Mouse (Mus musculus) large intestine, adult 2 months (tissue): ENCODE measurements around the gene Gm20388. TPM values are rescaled to one million over a fixed set of nuclear protein-coding genes. Genes with fewer than 3 reads are reported as not detected.

Experiments
- DNase-seq: peaks from one replicate; pipeline ENCODE4 v3.0.0-alpha.2; 2012; ENCODE audit warnings: low read depth, low spot score
- WGBS: fragments of 180-500 bp; shearing (Covaris S2); methylation state at CpG from one replicate; pipeline ENCODE4 v1.1.7; 2018; 5-methylcytosine and 5-hydroxymethylcytosine counted together
- polyA plus RNA-seq: library from polyadenylated mRNA; depleted of rRNA; stranded (reverse); fragments of >200 nt; gene quantifications from 2 replicates; pipeline ENCODE4 v1.2.3, GENCODE M21; 2012

Gm20388 gene
- polyA plus RNA-seq, 1 experiment, result 31.5 TPM

DNA sequence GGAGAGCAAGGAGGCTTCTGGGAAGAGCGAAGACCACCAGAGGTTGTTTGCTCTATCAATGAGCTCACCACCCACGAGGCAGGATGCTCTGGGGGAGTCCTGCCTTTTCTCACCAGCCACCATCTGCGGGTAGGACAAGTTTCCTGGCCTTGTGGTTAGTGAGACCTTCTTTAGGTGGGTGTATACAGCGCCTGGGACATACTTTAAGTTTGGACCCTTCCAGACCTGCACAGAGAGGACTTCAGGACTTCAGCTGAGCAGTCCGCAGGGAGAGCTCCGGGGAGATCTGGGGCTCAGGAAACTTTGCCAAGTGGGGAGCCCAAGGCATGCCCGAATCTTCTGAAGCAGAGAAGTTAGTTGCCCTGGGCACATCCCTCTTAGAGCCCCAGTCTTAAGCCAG, 2549.3 kb downstream of the Gm20388 start:
- 23% methylated on average over 7 of the region's 7 CpGs for WGBS
- no peak for DNase-seq

DNA sequence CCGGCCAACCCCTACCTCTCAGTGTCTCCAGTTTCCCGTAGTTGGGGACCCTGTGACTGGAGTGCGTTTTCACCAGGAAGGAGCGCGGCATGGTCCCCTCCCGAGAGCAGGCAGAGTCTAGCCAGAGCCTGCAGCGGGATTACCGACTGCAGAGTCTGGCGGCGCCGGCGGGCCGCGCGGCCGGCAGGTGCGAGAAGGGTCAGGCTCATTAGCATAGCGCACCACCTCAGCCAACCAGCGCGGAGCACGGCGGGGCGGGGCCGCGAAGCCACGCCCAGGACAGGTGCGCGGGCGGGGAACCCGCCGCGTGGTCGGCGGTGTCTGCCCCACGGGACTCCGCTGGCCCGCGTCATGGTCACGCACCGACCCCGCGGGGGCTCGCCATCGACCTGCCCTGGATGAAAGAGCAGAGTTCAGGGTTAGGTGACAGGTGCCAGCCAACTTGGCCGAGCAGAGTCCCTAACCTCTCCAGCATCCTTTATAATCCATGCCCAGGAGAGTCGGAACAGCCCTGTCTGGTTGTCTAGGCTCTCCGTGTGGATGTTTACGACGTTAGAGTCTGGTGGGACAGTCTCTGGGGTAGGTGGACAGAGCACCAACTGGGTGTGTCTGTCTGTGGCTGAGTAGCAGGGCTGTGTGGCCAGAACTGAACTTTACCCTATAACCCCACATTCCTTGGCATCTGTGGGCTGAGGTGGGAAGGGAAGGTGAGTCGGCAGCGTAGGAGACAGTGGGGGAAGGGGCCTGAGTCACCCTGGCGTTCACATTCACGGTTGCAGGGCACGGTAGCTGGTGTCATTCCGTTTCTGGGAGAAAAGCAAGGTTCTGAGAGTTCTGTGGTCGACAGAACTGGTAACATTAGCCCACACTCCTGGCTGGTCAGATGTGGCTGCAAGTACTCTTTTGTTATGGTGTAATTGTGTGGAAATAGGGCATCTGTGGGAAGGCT, 2550.2 kb downstream of the Gm20388 start, which contains the start of gene Snai3:
Gene Snai3 (minus strand): TSS at position 210 of the 949 bp plus-strand sequence.
- peak; percentile 42 for DNase-seq
- 2% methylated on average over 56 of the region's 56 CpGs for WGBS

DNA sequence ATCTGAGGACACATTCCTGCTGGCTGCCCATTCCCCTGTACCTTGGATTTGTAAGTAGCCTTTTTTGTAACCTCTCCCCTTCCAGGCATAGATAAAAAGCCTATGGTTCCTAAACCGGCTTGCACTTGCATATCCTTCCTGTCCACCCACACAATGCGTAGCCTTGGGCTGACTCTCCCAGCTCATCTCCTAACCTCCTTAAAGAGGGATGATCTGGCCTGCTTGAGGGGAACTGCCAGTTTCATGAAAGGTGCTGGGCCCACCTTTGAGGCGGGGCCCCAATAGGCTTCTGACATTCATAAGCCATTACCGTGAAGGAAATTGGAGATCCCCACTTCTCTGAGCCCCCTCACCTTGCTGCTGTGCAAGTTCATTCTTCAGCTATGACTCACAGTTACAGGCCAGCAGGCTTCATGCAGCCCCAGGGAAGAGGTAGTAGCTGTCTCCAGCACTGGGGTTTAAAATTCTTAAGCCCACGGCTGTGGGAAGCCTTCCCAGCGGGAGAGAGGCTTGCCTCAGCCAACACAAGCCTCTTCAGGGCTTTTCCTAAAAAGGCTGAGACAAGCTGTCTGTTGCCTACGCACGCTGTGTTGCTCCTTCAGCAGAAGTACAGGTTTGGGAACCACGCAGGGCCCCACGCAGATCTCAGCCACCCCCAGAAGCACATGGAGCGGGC, 2551.0 kb downstream of the Gm20388 start:
- WGBS, result 78% methylated on average over 11 of the region's 11 CpGs
- DNase-seq, result no peak

- 83% methylated on average over 8 of the region's 8 CpGs for whole genome bisulfite sequencing
- DNase-seq, result no peak
These were observed 2551.9 kb downstream of the Gm20388 start for GRCm38 (mm10) chr8:122462510-122462909.

DNA sequence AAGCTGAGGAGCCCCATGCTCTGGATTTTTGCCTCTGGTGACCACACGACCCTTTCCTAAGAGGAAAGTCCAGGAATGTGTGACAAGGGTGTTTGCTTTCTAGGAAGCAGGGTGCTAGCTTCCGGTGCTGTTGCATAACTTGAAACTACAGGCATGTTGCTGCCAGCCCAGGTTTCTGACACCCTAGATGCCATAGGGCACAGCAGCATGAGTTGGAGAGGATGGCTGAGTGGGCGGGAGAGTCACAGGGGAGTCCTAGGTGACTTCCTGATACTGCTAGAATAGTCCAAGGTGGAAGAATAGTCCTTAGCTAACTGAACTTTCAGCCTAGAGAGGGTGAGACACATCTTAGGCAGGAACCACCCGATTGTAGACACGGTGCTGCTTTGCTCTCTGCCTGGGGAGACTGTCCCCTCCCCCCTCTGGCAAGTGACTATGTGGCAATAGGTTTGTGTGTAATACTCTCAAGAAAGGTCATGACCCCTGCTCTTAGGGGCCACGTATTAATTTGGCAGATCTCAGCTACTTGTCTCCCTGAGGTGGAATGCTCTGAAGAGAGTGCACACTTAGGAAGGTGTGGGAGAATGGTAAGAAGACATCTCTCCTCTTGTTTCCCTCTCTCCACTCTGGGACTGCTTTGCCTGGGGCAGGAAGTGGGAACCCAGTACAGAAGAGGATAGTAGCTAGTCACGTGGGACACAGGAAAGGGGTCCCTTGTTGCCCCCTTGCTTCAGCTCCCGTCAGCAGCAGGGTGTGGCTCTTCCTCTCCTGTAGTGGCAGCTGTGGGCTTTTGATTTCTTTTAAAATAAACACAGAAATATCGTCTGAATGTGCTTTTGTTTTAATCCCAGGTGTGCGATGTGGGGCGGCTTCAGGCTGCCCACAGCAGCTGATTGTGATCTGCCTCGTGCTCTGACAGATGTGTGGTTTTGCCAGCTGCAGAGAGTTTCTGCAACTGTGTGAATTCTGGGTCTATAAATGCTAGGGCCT, 2553.3 kb downstream of the Gm20388 start:
- DNase-seq, result no peak
- 29% methylated on average over 12 of the region's 12 CpGs for WGBS

GRCm38 (mm10) chr8:122464985-122465384, 2554.3 kb downstream of the Gm20388 start:
- 79% methylated on average over 7 of the region's 7 CpGs for WGBS
- DNase-seq, result no peak

- WGBS, result 94% methylated on average over 13 of the region's 13 CpGs
- DNase-seq, result no peak
These were observed 2557.2 kb downstream of the Gm20388 start for GRCm38 (mm10) chr8:122467816-122468215.

GRCm38 (mm10) chr8:122469407-122469806, 2558.8 kb downstream of the Gm20388 start:
- WGBS, result 78% methylated on average over 6 of the region's 6 CpGs
- no peak for DNase-seq

DNA sequence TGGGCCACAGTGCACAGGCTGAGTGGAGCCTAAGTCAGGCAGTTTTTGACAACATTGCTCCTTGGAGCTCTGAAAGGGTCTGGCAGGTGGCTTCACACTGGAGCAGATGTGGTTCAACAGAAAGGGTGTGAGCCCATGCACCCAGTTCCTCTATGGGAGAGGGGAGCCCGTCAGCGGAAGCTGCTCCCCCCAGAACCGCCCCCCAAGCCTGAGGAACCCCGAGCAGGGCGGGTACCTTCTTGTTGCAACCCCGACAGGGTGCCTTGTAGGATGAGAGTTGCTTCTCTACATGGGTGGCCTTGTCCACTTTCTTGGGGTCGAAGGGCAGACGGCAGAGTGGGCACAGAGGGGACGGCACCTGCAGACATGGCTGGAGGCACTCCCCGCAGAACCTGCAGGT, 2559.3 kb downstream of the Gm20388 start:
- 83% methylated on average over 10 of the region's 10 CpGs for WGBS
- no peak for DNase-seq

DNA sequence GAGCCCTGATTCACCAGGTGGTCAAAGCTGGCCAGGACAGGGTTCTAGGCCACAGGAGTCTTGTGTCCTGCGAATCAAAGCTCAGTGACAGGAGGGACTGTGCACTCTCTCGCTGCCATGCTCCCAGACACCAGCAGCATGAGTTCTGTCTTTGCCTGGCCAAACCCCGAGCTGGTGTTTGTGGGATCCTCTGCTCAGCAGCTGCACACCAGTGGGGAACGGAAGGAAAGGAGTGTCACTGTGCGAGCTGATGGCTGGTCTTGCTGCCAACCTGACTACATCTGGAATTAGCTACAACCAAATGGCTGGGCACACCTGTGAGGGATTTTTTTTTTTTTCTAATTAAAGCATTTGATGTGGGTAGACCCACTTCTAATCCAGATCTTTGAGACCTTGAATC, 2560.1 kb downstream of the Gm20388 start:
- DNase-seq, result no peak
- WGBS, result 80% methylated on average over 5 of the region's 5 CpGs

GRCm38 (mm10) chr8:122473911-122474421, 2563.3 kb downstream of the Gm20388 start:
- no peak for DNase-seq
- WGBS, result 72% methylated on average over 8 of the region's 8 CpGs

GRCm38 (mm10) chr8:122474951-122475560, 2564.4 kb downstream of the Gm20388 start:
- 2% methylated on average over 16 of the region's 16 CpGs for WGBS
- DNase-seq, result no peak

DNA sequence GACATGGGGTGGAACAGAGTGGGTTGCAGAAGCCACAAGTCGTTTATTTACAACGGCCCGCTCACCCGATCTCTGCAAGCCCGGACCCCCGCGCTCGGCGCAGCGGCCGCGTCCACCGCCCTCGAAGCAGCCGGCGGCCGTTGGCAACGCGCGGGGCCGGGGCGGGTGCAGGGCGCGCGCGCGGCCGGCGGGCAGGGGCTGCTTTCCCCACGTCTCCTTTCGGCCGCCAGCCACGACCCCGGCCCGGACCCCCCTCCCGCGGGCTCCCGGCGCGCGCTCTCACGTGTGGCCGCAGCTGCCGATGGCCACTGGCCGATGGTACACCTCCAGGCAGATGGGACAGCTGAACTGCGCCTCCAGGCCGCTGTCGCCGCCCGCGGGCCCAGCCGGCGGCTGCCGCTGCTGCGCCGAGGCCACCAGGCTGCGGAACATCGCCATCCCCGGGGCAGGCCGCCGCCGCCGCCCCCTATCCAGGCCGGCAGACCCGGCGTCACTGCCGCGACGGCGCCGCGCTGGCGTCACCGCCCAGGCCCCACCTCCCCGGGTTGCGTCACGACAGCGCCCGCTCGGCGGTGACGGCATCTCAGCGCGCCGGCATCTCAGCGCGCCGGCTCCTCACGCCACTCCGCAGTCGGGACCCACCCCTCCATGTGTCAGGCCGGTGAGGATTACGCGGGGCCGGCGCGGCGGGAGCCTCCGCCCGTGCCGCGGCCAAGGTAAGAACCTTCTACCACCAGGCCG, 2565.1 kb downstream of the Gm20388 start, which contains the start of the genes Rnf166 and Ctu2:
Gene Rnf166 (minus strand): TSS at position 485 of the 741 bp plus-strand sequence.
Gene Ctu2 (plus strand): TSS at position 564 of the 741 bp plus-strand sequence.
- peak; percentile 32 for DNase-seq
- WGBS, result under 1% methylated on average over 82 of the region's 103 CpGs

GRCm38 (mm10) chr8:122482448-122482847, 2571.8 kb downstream of the Gm20388 start:
- WGBS, result 90% methylated on average over 8 of the region's 8 CpGs

DNA sequence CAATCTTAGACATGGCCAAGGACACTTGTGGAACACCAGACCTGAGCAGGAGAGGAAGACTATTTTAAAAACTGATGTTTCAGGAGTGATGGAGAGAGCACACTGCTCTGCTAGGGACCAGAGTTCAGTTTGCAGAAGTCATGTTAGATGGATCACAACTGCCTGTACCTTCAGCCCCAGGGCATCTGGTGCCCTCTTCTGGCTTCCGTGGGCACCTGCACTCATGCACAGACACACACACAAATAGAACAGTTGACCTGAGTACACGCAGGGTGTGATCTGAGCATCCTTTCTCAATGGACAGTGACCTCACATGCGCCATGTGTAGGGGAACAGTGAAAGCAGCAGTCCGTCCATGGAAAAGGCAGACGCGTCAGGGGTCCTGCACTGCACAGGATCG, 2573.2 kb downstream of the Gm20388 start:
- 96% methylated on average over 7 of the region's 7 CpGs for WGBS

More at GRCm38 (mm10) chr8:122482448-122482847, 2571.8 kb downstream of the Gm20388 start:
- no peak for DNase-seq

GRCm38 (mm10) chr8:122484831-122485230, 2574.2 kb downstream of the Gm20388 start:
- no peak for DNase-seq
- 73% methylated on average over 12 of the region's 12 CpGs for WGBS

More for the DNA sequence above, 2573.2 kb downstream of the Gm20388 start:
- DNase-seq, result no peak

- no peak for DNase-seq
- 93% methylated on average over 9 of the region's 9 CpGs for WGBS
These were observed 2577.7 kb downstream of the Gm20388 start for GRCm38 (mm10) chr8:122488387-122488786.
